Mouse (Mus musculus) Muller cell, postnatal 12 days (primary cell): ENCODE measurements around the gene Enpp3.
"Not testable (repeated sequence)": the region's sequence is repeated elsewhere in the genome, so short reads cannot be mapped to it uniquely, and the experiment has no call there.

Source experiments
- DNase-seq: peaks from one replicate; pipeline ENCODE4 v3.0.0-alpha.2; 2015; ENCODE audit errors: inconsistent ontology term

Gene Enpp3

DNA sequence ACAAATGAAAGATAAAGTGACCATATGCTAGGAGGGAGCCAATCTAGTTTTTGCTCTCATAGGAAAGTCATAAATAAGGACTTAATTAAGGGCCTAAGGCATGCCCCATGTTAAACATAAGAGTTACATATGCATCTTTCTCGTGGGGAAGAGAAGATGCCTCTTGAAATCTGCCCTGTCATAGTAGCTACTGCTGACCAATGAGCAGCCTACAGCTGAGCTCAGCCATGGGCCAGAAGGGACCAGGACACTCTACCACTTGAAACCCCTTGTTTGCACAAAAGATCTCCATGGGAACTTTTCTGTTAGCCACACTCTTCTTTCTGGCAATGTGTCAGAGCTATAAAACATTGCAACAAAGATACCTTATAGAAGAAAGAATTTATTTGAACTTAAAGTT is 19.4 kb downstream of the Enpp3 start:
- DNase-seq = no peak

DNA sequence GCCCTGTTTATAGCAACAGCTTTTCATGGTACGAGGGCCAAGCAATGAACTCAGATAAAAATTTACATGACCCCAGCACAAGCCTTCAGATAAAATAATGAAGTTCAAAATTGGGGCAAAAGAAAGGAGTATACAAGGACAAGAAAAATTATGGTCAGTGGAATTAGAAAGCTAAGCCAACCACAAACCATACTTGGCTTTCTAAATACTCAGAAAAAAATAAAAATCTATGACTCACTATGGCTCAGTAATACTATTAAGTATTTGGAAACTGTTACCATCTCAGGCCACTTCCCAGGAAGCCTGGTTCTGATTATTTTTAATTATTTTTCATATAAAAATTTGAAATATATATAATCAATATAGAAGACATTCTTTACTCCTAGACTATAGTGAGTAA is 19.8 kb downstream of the Enpp3 start:
- no peak for DNase-seq

GRCm38 (mm10) chr10:24821990-24822676 is 20.5 kb downstream of the Enpp3 start:
- no peak for DNase-seq

DNA sequence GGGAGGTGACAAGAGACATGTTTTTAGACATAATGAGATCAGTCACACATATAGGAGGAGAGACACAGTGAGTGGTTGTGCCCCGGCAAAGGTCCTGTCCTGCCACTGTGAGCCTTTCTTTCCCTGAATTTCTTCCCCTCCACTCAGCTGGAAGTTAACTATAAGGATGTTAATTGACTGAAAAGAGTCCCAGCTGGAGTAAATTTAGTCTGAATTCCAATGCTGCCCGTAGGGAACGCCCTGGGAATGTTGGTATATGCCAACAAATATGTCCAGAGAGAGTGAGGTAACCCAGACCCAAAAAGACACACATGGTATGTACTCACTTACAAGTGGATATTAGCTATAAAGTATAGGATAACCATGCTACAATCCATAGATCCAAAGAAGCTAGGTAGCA is 23.1 kb downstream of the Enpp3 start:
- DNase-seq = no peak

DNA sequence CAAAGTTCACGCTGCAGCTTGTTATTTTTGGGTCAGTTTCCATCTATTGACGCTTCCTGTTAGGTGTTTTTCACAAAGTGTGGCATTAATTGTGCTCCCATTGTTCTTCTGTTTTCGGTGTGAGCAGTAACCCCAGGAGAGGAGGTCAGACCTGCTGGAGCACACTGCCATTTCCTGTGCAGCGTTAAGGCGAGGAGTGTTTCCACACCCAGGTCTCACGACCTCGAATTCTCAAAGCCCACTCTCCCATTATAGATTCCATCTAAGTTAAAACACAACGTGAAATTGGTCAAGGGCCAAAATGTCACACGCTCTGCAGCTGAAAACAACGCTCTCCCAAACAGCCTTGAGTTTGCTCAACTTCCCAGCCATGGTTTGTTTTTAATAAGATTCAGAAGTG is 32.0 kb downstream of the Enpp3 start:
- DNase-seq = no peak

DNA sequence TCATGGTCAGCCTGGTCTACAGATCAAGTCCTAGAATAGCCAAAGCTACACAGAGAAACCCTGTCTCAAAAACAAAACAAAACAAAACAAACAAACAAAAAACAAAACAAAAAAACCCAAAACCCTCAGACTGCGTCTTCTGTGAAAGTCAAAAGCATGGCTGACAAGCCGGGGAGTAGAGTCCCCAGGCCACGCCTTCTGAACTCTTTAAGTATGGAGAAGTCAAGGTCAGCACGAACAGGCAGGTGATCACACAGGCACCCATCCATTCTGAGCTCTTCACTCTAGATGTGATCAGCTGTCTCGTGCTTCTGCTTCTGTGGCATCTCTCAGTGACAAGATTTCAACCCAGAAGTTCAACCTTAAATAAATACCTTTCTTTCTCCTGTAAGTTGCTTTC is 35.9 kb downstream of the Enpp3 start:
- DNase-seq = no peak

DNA sequence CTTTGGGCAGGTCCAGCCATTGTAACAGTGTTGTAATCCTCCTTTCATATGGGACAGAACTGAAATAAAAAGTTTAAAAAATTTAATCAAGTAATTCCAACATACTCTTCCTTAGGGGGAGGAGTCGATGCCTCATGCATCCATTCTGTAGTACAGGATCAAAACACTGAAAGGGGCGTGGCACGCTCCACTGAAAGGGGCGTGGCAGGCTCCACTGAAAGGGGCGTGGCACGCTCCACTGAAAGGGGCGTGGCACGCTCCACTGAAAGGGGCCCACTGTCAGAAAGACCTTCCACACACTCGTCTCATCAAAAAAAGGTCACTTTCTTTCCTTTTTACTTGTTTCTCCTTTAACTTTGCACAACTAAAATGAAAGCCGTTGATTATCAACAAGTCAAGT is 36.7 kb downstream of the Enpp3 start:
- DNase-seq = no peak

GRCm38 (mm10) chr10:24805173-24805572 is 37.5 kb downstream of the Enpp3 start:
- DNase-seq = no peak

GRCm38 (mm10) chr10:24802742-24803244 is 39.8 kb downstream of the Enpp3 start:
- DNase-seq = not testable (repeated sequence)

DNA sequence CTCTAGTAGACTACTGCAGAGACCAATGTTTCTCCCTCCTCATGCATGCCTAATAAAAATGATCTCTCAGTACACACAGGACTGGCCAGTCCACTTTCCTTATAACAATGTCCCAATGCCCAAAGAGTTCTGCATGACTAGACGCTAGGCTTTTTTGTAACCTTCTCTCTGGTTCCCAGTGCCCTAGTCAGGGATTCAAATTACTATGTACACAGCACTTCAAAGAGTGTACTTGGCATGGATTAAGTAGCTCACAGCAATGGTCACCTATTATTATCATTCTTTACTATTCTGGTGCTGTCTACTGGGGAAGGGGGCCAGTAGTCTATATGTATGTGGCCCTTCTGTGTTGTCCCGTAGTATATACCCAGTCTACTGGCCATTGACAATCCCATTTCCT is 40.8 kb downstream of the Enpp3 start:
- no peak for DNase-seq

- no peak for DNase-seq
Measured at GRCm38 (mm10) chr10:24797246-24797645, 45.4 kb downstream of the Enpp3 start.

- no peak for DNase-seq
Measured at GRCm38 (mm10) chr10:24792756-24793155, 49.9 kb downstream of the Enpp3 start.

DNA sequence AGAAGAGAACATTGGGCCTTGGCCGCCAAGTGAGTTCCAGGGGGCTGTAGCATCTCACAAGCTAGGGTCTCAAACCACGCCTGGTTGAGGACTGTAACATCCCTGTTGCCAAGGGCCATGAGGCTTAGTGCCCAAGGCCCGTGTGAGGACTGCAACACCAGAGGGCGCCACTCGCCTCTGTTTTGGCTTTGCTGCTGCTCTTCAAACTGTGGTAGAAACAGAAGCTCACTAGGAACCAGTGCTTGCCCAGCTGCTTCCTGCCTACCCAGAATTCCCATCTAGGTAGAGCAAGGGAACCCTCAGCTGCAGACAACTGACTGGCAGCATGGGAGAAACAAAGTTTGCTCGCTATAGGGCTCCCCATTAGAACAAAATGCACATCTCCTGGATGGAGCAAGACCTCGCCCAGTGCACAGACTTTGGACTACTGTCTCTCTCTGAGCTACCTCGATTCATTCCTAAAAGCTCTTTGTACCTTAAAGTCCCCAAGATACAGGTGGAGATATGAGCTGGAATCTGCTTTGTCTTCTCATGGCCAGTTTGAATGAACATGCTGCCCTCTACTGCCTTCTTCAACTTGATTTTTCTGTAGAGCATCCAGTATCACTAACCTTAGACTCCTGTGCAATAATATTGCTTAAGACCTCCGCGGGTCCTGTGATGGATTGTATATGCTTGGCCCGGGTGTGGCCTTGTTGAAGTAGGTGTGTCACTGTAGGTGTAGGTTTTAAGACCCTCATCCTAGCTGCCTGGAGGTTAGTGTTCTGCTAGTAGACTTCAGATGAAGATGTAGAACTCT is 52.7 kb downstream of the Enpp3 start:
- peak; percentile 36 for DNase-seq

GRCm38 (mm10) chr10:24785345-24785744 is 57.3 kb downstream of the Enpp3 start:
- DNase-seq = no peak

DNA sequence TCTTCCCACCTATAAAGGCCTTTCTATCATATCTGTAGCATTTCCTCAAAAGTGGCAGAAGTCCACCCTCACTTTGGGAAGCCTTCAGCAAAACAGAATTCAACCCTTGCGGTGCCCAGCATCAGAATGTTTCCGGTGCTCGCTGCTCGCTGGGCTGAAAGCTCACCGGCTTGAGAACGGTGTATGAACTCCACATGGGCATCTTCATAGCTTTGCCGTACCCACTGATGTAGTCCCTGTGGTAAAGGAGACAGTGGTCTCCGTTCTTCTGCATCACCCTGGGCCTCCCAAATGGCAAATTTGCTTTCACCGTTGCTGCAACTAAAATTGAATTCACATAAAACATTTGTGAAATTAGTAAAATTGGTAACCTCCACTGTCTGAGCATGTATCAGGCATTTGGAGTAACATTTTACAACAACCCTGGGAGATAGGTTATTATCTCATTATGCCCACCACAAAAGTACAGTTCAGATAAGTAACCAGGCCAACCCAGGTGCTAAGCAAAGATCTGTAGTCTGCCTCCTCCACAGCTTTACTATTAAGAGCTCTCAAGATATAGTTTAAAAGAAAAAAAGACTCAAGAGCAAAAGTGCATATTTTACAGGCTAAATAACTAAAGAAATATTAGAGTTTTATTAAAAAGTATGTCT is 57.9 kb downstream of the Enpp3 start:
- DNase-seq = no peak

GRCm38 (mm10) chr10:24783946-24784345 is 58.7 kb downstream of the Enpp3 start:
- no peak for DNase-seq

DNA sequence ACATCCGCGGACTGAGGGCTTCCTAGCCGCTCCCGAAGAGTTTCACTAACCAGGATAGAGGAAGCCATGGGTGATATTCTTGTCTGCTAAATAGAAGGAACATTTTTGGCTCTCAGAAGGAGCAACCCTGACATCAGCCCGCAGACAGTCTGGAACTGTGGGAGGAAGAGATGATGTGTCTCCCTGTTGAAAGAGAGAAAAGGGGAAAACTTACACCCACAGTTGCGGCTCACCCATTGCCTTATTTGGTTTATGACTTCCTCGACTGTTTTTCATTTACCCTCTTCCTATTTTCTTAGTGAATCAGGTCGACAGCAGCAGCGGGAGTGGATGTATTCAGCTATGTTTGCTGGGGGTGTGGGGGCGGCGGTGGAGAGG is 64.0 kb downstream of the Enpp3 start:
- DNase-seq = no peak

DNA sequence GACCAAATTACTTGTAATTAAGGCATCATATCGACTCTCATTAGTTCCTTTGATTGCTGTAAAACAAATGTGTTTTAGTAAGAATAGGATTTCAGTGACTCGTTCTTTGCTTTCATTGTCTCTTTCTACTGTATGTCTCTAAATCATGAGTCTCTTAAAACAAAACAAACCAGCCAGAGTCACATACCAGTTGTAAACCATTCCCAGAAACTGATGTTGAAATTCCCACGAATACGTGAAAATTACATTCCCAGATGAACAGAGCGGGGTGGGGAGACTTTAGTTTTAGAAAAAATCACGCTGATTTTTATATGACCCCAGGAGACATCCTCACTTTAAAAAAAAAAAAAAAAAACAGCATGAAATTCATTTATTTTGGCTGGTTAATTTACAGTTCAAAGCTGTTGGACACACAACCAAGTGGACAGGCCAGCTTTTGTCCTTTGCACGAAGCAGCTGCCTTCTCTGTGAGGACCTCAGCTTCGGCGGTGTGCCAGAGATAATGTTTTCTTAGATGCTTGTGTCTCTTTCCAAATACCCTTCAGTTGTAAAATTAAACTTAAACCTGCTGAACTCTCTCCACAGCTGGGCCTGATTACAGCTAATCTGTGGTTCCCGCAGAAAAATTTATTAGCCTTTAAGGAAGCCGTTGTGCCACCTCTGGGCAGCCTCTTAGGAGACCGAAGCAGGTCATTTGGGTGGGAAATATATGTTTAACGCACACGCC is 64.5 kb downstream of the Enpp3 start:
- DNase-seq = no peak

DNA sequence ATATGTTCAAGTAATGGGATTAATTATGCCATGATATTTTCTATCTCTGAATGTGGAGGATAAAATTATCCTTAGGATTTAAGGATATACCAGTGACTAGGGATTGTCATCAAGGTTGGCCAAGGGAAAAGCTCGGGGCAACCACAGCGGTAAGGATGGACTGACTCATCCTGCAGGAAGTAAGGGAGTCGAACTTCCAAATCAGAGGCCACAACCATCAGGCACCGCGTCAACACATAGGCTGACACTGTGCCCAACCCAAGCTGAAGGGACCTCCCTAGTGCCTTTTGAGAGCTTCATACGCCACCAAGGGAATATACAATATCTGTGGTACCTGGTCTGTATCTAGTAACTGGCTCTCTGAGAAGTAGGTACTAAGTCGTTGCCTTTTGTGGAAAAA is 73.1 kb downstream of the Enpp3 start:
- no peak for DNase-seq

DNA sequence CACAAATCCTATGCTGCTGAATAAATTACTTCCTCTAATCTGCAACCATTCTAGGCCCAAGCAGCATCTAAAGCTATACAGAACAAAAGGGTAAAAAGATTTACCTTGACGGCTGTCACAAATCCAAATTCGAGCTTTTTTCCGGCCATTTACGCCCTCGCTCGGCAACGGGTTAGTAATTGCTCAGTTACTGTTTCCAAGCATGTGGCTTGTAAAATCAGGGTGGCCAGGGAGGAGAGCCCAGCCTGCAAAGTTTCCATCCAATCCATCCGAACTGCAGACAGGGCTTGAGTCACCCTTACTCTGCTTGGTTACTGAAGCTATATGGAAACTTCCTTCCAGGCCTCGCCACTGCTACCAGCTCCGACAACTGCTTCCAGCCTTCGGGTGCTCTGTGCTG is 74.9 kb downstream of the Enpp3 start:
- no peak for DNase-seq

- DNase-seq = no peak
Measured at GRCm38 (mm10) chr10:24766061-24766460, 76.6 kb downstream of the Enpp3 start.

DNA sequence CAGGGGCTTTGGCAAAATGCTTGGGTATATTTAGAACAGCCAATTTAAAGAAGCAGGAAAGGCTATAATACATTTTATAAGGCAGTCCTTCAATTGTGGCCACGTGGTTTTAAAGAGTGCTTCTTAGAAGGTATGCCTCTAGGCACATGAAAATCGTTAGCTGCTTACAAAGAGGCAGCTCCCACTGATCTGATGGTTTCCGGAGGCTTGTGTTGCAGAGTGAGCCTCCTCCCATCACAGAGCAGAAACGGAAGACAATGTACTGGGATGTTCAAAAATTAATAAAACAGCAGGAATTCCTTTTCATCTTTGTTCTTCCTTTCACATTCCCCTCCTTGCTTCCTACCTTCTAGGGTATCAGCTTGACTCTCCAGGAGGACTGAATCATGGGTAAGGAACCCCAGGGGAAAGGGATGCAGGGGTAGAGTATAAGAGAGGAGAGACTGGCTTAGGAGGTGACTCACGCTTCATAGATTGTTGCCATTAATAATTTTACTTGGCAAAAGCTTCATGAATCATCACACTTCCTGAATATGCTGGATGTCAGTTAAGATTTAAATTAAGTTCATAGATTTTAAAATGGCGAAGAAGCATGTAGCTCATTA is 77.4 kb downstream of the Enpp3 start:
- peak; percentile 63 for DNase-seq
